Mouse (Mus musculus): ENCODE data around the gene Map3k7. TPM values are rescaled to one million over a fixed set of nuclear protein-coding genes. Genes with fewer than 3 reads are reported as not detected.

The Map3k7 gene
- polyA plus RNA-seq, 1 experiment from 2014 or later, result 12.0 TPM

DNA sequence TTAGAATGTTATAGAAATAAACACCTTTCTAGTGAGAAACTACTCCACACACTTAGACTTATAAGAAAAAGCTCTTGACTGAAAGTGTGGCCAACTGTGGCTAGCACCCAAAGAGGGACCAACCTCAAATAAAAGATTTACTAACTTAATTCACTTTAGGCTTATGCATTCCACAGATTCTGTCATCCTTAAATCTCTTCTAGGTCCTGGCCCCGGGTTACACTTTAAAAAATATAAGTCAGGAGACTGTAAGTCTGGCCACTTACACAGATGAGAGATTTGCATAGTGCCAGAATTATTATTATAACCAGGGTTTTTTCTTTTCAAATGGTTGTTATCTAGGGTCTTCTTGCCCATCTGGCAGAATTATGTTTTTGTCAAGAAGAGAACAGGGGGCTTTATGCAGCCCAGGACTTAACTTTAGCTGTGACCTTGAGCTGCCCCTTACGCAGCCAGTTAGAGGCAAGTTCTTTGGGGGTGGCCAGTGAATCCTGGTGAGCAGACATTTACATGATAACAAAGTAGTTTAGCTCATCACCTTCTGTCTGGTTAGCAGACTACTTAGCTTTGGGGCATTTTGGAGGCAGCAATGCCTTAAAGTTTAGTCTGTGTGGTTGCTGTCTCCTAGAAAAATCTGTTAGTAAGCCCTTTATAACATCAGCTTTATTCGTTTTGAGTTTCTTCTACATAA, 11.5 kb downstream of the Map3k7 start:
- Histone ChIP-seq H3K4me3 (ENCODE audit: low read depth, low read length) (no peak overlapping the region), H3K9me3 (ENCODE audit: control insufficient read depth) (no peaks in the 10 kb centered on the region), H3K4me2 (replicated peaks; ENCODE audit: low read depth) (no peak overlapping the region), H3K27me3 (replicated peaks; ENCODE audit: control insufficient read depth, insufficient read depth, low read length) (no peaks in the 10 kb centered on the region), H3K4me1 (replicated peaks; ENCODE audit: control insufficient read depth, insufficient read depth, low read length) (no peaks in the 10 kb centered on the region), H3K9ac (ENCODE audit: low read depth, low read length) (no peak overlapping the region), H3K27ac (ENCODE audit: low read depth, low read length) (no peak overlapping the region), H3K36me3 (ENCODE audit: control insufficient read depth, insufficient read depth) (peaks cover 14% of the 10 kb centered on the region)
- ATAC-seq, result no peak
- WGBS, result 75% methylated on average over 3 of the region's 3 CpGs
- no peak for TF ChIP-seq CTCF (IDR thresholded peaks at IDR 0.05; ENCODE audit: low read depth)

DNA sequence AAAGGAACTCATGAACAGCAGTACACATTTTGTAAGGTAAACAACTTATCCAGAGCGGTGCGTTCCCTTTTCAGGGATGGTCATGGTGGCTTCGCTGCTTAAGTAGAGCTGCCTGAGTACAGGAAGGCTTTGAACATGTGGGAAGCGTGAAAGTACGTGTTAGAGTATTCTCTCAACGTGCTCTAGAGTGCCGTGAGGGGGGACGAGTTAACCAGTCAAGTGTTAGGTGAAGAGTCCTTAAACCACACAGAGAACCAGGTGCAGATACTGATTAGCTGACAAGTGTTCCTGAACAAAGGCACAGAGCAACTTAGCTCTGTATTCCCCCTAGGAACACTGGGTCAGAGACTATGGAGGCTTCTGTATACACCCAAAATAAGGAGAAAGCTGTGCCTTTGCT, 18.0 kb downstream of the Map3k7 start:
- Histone ChIP-seq H3K4me3 (ENCODE audit: low read depth, low read length) (no peak overlapping the region), H3K9me3 (ENCODE audit: control insufficient read depth) (no peaks in the 10 kb centered on the region), H3K9ac (ENCODE audit: low read depth, low read length) (no peak overlapping the region), H3K4me1 (replicated peaks; ENCODE audit: control insufficient read depth, insufficient read depth, low read length) (no peaks in the 10 kb centered on the region), H3K4me2 (replicated peaks; ENCODE audit: low read depth) (no peak overlapping the region), H3K27me3 (replicated peaks; ENCODE audit: control insufficient read depth, insufficient read depth, low read length) (no peaks in the 10 kb centered on the region), H3K27ac (ENCODE audit: low read depth, low read length) (no peak overlapping the region), H3K36me3 (ENCODE audit: control insufficient read depth, insufficient read depth) (peaks cover 25% of the 10 kb centered on the region)
- no peak for ATAC-seq
- TF ChIP-seq CTCF (IDR thresholded peaks at IDR 0.05; ENCODE audit: low read depth), result no peak
- WGBS, result 96% methylated on average over 8 of the region's 8 CpGs

DNA sequence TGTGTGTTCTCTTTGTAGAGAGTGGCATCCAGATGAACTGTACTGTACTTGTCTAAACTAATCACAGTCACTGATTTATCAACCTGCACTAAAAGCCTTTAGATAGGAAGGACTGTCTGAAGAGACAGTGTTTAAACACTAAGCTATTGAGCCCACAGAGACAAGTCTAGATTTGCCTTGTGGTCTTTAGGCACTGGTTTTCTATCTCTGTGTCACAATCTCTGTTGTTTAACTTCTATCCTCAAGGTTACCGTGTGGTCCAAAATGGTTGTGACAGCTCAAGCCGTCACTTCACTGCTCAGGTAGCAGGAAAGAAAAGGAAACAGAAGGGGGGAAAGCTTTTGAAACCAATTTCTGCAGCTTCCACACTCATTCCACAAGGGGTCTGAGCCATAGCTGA, 29.5 kb downstream of the Map3k7 start:
- no peak for TF ChIP-seq CTCF (IDR thresholded peaks at IDR 0.05; ENCODE audit: low read depth)
- H3K27ac ChIP-seq (ENCODE audit: low read depth, low read length), result no peak overlapping the region
- H3K4me3 ChIP-seq (ENCODE audit: low read depth, low read length), result no peak overlapping the region
- 76% methylated on average over 2 of the region's 2 CpGs for WGBS
- H3K27me3 ChIP-seq (replicated peaks; ENCODE audit: control insufficient read depth, insufficient read depth, low read length), result no peaks in the 10 kb centered on the region
- H3K4me1 ChIP-seq (replicated peaks; ENCODE audit: control insufficient read depth, insufficient read depth, low read length), result no peaks in the 10 kb centered on the region
- H3K36me3 ChIP-seq (ENCODE audit: control insufficient read depth, insufficient read depth), result peaks cover 50% of the 10 kb centered on the region
- H3K9me3 ChIP-seq (ENCODE audit: control insufficient read depth), result no peaks in the 10 kb centered on the region
- H3K4me2 ChIP-seq (replicated peaks; ENCODE audit: low read depth), result no peak overlapping the region
- H3K9ac ChIP-seq (ENCODE audit: low read depth, low read length), result no peak overlapping the region
- ATAC-seq, result no peak

DNA sequence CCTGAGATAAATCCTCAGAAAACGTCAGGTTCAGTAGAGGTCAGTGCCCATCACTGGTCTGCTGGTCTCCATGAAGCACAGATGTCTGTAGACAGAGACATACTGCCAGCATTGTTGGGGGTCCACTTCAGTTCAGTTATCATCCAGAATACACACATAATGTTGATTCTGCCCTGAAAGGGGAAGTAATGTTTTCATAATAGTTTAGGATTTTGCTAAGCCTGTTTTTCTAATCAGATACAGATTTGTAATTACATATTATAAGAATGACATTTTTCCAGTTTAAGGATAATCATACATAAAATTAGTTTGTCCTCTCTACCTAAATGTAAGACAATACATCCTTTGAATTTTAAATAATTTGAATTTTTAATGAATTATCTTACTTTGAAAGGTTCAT, 30.0 kb downstream of the Map3k7 start:
- Histone ChIP-seq H3K36me3 (ENCODE audit: control insufficient read depth, insufficient read depth) (peaks cover 48% of the 10 kb centered on the region), H3K4me2 (replicated peaks; ENCODE audit: low read depth) (no peak overlapping the region), H3K9me3 (ENCODE audit: control insufficient read depth) (no peaks in the 10 kb centered on the region), H3K27ac (ENCODE audit: low read depth, low read length) (no peak overlapping the region), H3K4me1 (replicated peaks; ENCODE audit: control insufficient read depth, insufficient read depth, low read length) (no peaks in the 10 kb centered on the region), H3K9ac (ENCODE audit: low read depth, low read length) (no peak overlapping the region), H3K4me3 (ENCODE audit: low read depth, low read length) (no peak overlapping the region), H3K27me3 (replicated peaks; ENCODE audit: control insufficient read depth, insufficient read depth, low read length) (no peaks in the 10 kb centered on the region)
- TF ChIP-seq CTCF (IDR thresholded peaks at IDR 0.05; ENCODE audit: low read depth), result no peak
- no peak for ATAC-seq
- WGBS, result 42% methylated on average over 1 of the region's 1 CpGs

DNA sequence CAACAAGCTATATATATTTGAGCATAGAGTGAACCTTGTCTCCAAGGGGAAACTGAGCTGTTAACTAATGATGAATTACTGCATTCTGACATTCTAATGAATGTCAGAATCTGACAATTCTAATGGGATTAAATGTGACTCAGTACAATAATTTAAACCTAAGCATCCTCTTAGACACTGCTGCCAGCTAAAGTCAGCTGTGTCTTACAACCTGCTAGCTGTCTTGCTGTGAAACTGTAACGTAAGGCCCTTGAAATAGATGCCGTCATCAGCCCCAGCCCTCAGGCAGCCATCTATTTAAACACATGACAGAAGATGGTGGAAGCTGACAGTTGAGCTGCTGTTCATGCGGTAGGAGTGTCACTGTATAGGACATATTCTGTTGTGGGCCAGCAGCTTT, 37.6 kb downstream of the Map3k7 start:
- no peak for ATAC-seq
- peaks cover 29% of the 10 kb centered on the region for H3K36me3 ChIP-seq (ENCODE audit: control insufficient read depth, insufficient read depth)
- H3K4me2 ChIP-seq (replicated peaks; ENCODE audit: low read depth), result no peak overlapping the region
- H3K4me1 ChIP-seq (replicated peaks; ENCODE audit: control insufficient read depth, insufficient read depth, low read length), result no peaks in the 10 kb centered on the region
- no peak overlapping the region for H3K4me3 ChIP-seq (ENCODE audit: low read depth, low read length)
- WGBS, result 85% methylated on average over 3 of the region's 3 CpGs
- no peaks in the 10 kb centered on the region for H3K27me3 ChIP-seq (replicated peaks; ENCODE audit: control insufficient read depth, insufficient read depth, low read length)
- H3K27ac ChIP-seq (ENCODE audit: low read depth, low read length), result no peak overlapping the region
- H3K9me3 ChIP-seq (ENCODE audit: control insufficient read depth), result no peaks in the 10 kb centered on the region
- TF ChIP-seq CTCF (IDR thresholded peaks at IDR 0.05; ENCODE audit: low read depth), result no peak
- H3K9ac ChIP-seq (ENCODE audit: low read depth, low read length), result no peak overlapping the region

DNA sequence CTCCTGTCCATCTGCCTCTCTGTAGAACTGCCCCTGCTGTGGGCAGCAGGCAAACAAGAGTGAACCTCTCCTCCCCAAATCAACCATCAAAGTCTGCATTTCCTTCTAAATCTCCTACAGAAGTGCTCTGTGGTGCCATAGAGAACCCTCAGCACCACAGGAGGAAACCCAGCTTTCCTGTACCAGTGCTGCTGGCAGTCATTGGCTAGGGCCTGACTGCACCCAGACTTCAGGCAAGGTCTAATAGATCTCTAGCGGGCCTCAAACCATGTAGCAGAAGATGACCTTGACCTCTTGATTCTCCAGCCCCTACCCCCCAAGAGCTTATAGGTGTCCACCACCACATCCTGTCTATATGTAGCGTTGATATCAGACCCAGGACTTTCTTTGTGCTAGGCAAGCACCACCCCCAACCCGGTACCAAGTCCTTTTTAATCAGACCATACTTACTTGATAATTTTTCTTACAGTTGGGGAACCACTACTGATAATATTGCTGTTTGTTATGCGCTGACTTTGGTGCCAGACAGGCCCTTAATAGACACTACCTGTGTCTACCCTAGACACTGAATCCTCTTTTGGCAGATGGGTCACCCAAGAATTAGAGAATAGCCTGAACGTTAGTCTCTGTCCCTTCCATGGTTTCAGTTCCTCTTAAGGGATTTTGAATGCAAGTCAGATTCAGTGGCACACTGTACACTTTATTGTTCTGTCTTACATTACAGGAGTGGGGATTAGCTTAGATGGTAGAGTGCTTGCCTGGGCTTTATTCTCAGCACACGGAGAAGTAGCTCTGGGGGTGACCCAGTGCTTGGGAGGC, 41.1 kb downstream of the Map3k7 start:
- TF ChIP-seq CTCF (IDR thresholded peaks at IDR 0.05; ENCODE audit: low read depth), result no peak
- Histone ChIP-seq H3K4me1 (replicated peaks; ENCODE audit: control insufficient read depth, insufficient read depth, low read length) (no peaks in the 10 kb centered on the region), H3K9me3 (ENCODE audit: control insufficient read depth) (no peaks in the 10 kb centered on the region), H3K4me3 (ENCODE audit: low read depth, low read length) (no peak overlapping the region), H3K27ac (ENCODE audit: low read depth, low read length) (no peak overlapping the region), H3K27me3 (replicated peaks; ENCODE audit: control insufficient read depth, insufficient read depth, low read length) (no peaks in the 10 kb centered on the region), H3K9ac (ENCODE audit: low read depth, low read length) (no peak overlapping the region), H3K36me3 (ENCODE audit: control insufficient read depth, insufficient read depth) (peaks cover 30% of the 10 kb centered on the region), H3K4me2 (replicated peaks; ENCODE audit: low read depth) (no peak overlapping the region)
- ATAC-seq, result no peak
- 93% methylated on average over 6 of the region's 6 CpGs for WGBS

Data from intestine, postnatal 0 days (tissue).